Mouse (Mus musculus) megakaryocyte, embryonic 14.5 days (primary cell): Measurements from ENCODE around the gene Sat1.

Experiments
- FLI1 ChIP-seq: IDR thresholded peaks from 2 replicates; pipeline ENCODE4 v1.6.1; 2012; ENCODE audit warnings: low read length, inconsistent platforms, mixed read lengths
- GATA1 ChIP-seq: IDR thresholded peaks from 3 replicates; pipeline ENCODE4 v1.6.1; 2012; ENCODE audit warnings: mixed read lengths, low read length, inconsistent platforms, borderline replicate concordance

DNA sequence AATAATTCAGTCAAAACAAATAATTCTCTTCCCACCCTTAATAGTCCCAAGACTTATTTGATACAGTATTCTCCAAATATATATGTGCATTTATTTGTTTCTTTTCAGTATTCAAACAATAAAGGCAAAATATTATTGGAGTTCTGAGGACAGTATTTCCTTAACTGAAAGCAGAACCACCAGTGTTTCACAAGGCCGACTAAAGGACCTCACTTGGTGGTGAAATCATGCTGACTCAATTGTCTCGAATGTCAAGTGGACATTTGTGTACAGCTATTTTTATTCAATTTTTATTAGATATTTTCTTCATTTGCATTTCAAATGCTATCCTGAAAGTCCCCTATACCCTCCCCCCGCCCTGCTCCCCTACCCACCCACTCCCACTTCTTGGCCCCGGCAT is 21.3 kb downstream of the Sat1 start:
- TF ChIP-seq GATA1 = no peak
- no peak for TF ChIP-seq FLI1
